Comparison of ENCODE assay signal across 9 mouse cellular contexts in the genomic region with DNA sequence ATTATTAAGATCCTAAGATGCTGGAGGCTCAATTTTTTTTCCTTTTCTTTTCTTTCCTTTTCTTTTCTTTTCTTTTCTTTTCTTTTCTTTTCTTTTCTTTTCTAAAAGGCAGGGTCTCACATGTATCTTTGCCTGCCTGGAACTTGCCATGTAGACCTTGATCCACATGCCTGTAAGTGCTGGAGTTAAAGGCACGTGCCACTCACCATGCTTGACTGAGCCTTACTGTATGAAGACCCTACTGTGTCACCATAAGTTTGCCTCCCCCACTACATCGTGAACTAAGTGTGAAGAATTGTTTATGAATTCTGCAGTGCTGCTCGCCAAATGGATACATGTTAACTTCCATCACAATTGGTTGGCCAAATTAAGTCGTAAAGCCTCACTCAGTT. TPM values are rescaled to one million over a fixed set of nuclear protein-coding genes. Genes with fewer than 3 reads are reported as not detected.
DNase-seq lines count a peak whose midpoint lies in the region; ATAC-seq lines count a peak whose summit lies in the region.
"Had no signal": no experiment of that assay in that cellular context is flagged by ENCODE, and none has a peak within 500 bp of the region (broad histone marks: within the 10 kb centered on the region; RNA-seq: fewer than 3 reads in every experiment).

No protein-coding gene starts in this region.

- H3K36me3 ChIP-seq in heart, embryonic 16.5 days (ENCODE audit: control insufficient read depth, insufficient read depth), result no peaks in the 10 kb centered on the region
- H3K36me3 ChIP-seq in embryonic facial prominence, embryonic 11.5 days (replicated peaks; ENCODE audit: control insufficient read depth, insufficient read depth, low read depth, low read length), result no peaks in the 10 kb centered on the region; the same call in 1 of the 2 replicates
- H3K36me3 ChIP-seq in hindbrain, embryonic 15.5 days, result no peaks in the 10 kb centered on the region
- H3K36me3 ChIP-seq in midbrain, embryonic 13.5 days, result no peaks in the 10 kb centered on the region

- peak overlapping the region; percentile 100 for H3K27ac ChIP-seq in heart, embryonic 16.5 days (ENCODE audit: low read length)
- no peak overlapping the region for H3K27ac ChIP-seq in embryonic facial prominence, embryonic 11.5 days (replicated peaks; ENCODE audit: low read depth, low read length)
- H3K27ac ChIP-seq in hindbrain, embryonic 15.5 days (replicated peaks), result peak overlapping the region; percentile 99
- peak overlapping the region; percentile 99 for H3K27ac ChIP-seq in midbrain, embryonic 13.5 days

- H3K4me3 ChIP-seq in heart, embryonic 16.5 days (ENCODE audit: low read length), result peak overlapping the region; percentile 77
- no peak overlapping the region for H3K4me3 ChIP-seq in embryonic facial prominence, embryonic 11.5 days (ENCODE audit: low read depth, low read length)
- H3K4me3 ChIP-seq in hindbrain, embryonic 15.5 days, result peak overlapping the region; percentile 72; the same call in 1 of the 2 replicates
- peak overlapping the region; percentile 67; the same call in 1 of the 2 replicates for H3K4me3 ChIP-seq in midbrain, embryonic 13.5 days (replicated peaks)

- DNase-seq in heart, postnatal 25 days (ENCODE audit: low spot score), result no peak
- DNase-seq in embryonic facial prominence, embryonic 11.5 days (ENCODE audit: low spot score), result no peak
- DNase-seq in embryo, embryonic 10.5 days (ENCODE audit: low spot score), result no peak
- DNase-seq in testis, postnatal 10 days (ENCODE audit: low spot score), result no peak

- intact Hi-C loops in heart, postnatal 25 days (cut with DNase I), result loop anchor here (5.0 kb wide), 1 partner anchor 81 kb away; a partner anchor contains a TSS

- peak overlapping the region; percentile 68 for H3K4me2 ChIP-seq in heart, embryonic 16.5 days (ENCODE audit: low read depth, low read length)
- H3K4me2 ChIP-seq in embryonic facial prominence, embryonic 11.5 days (ENCODE audit: low read depth, low read length), result peak overlapping the region; percentile 78; the same call in 1 of the 2 replicates
- H3K4me2 ChIP-seq in hindbrain, embryonic 15.5 days, result peak overlapping the region; percentile 68
- peak overlapping the region; percentile 73 for H3K4me2 ChIP-seq in midbrain, embryonic 13.5 days (replicated peaks)

- WGBS in heart, embryonic 16.5 days, result 69% methylated on average over 4 of the region's 4 CpGs
- WGBS in embryonic facial prominence, embryonic 11.5 days, result 82% methylated on average over 4 of the region's 4 CpGs
- 60% methylated on average over 4 of the region's 4 CpGs for WGBS in hindbrain, embryonic 15.5 days
- 65% methylated on average over 4 of the region's 4 CpGs for WGBS in midbrain, embryonic 13.5 days

- peak overlapping the region; percentile 92 for H3K9ac ChIP-seq in heart, embryonic 16.5 days (ENCODE audit: low read length)
- no peak overlapping the region for H3K9ac ChIP-seq in embryonic facial prominence, embryonic 11.5 days (replicated peaks; ENCODE audit: low read length)
- H3K9ac ChIP-seq in hindbrain, embryonic 15.5 days, result no peak overlapping the region
- H3K9ac ChIP-seq in midbrain, embryonic 13.5 days (replicated peaks), result peak overlapping the region; percentile 94; the same call in 1 of the 2 replicates

- H3K4me1 ChIP-seq in heart, embryonic 16.5 days (ENCODE audit: control insufficient read depth, insufficient read depth, low read length), result peaks cover 18% of the 10 kb centered on the region
- 0 out of 2 replicates have a peak, but pooled peaks cover 3% of the 10 kb centered on the region for H3K4me1 ChIP-seq in embryonic facial prominence, embryonic 11.5 days (ENCODE audit: control insufficient read depth, insufficient read depth, low read length)
- H3K4me1 ChIP-seq in hindbrain, embryonic 15.5 days (replicated peaks), result peaks cover 51% of the 10 kb centered on the region
- H3K4me1 ChIP-seq in midbrain, embryonic 13.5 days (replicated peaks), result peaks cover 48% of the 10 kb centered on the region

- H3K9me3 ChIP-seq in heart, embryonic 16.5 days (replicated peaks; ENCODE audit: control insufficient read depth, low read length), result no peaks in the 10 kb centered on the region
- no peaks in the 10 kb centered on the region for H3K9me3 ChIP-seq in embryonic facial prominence, embryonic 11.5 days (replicated peaks; ENCODE audit: control insufficient read depth, low read length)
- no peaks in the 10 kb centered on the region for H3K9me3 ChIP-seq in hindbrain, embryonic 15.5 days
- H3K9me3 ChIP-seq in midbrain, embryonic 13.5 days, result no peaks in the 10 kb centered on the region

- no peak for ATAC-seq in heart, embryonic 16.5 days (replicated peaks; ENCODE audit: extremely low read depth, insufficient read depth, low FRiP score)
- no peak for ATAC-seq in embryonic facial prominence, embryonic 11.5 days (replicated peaks; ENCODE audit: insufficient number of reproducible peaks, low FRiP score, low TSS enrichment, low read depth)
- ATAC-seq in hindbrain, embryonic 15.5 days (ENCODE audit: low FRiP score, low read depth), result no peak
- no peak for ATAC-seq in midbrain, embryonic 13.5 days
- ATAC-seq in frontal cortex, adult (ENCODE audit: low TSS enrichment), result no peak

- H3K27me3 ChIP-seq in heart, embryonic 16.5 days (ENCODE audit: control insufficient read depth, insufficient read depth, low read length), result no peaks in the 10 kb centered on the region
- H3K27me3 ChIP-seq in embryonic facial prominence, embryonic 11.5 days (ENCODE audit: control insufficient read depth, insufficient read depth, low read length), result no peaks in the 10 kb centered on the region
- H3K27me3 ChIP-seq in hindbrain, embryonic 15.5 days, result no peaks in the 10 kb centered on the region
- no peaks in the 10 kb centered on the region for H3K27me3 ChIP-seq in midbrain, embryonic 13.5 days

RNA-seq across cellular contexts. Expression of a gene that starts 0.6 kb away (rescaled TPM):
- polyA plus RNA-seq in heart, embryonic 16.5 days (2015; fragmentation: Nextera tagmentation; extraction: Ambion mirVana), result 18.7 and 19.7 TPM in 2 replicates
- total RNA-seq in heart, postnatal 25 days (2021), result 10 to 100 TPM; 24.8 to 29.0 TPM
- polyA plus RNA-seq in embryonic facial prominence, embryonic 11.5 days (2014; fragmentation: Nextera tagmentation; extraction: Ambion mirVana), result 54.7 and 63.2 TPM in 2 replicates
- polyA plus RNA-seq in hindbrain, embryonic 15.5 days (2015; fragmentation: Nextera tagmentation; extraction: Ambion mirVana), result 38.2 and 40.5 TPM in 2 replicates
- 56.0 and 63.6 TPM in 2 replicates for polyA plus RNA-seq in midbrain, embryonic 13.5 days (2015; fragmentation: Nextera tagmentation; extraction: Ambion mirVana)

RNA-seq across cellular contexts. Expression of a gene that starts 5.7 kb away (rescaled TPM):
- 0.67 and 1.3 TPM in 2 replicates for polyA plus RNA-seq in heart, embryonic 16.5 days (2015; fragmentation: Nextera tagmentation; extraction: Ambion mirVana)
- total RNA-seq in heart, postnatal 25 days (2021), result 1 to 10 TPM; 3.3 to 3.9 TPM
- 0.35 and 1.5 TPM in 2 replicates for polyA plus RNA-seq in embryonic facial prominence, embryonic 11.5 days (2014; fragmentation: Nextera tagmentation; extraction: Ambion mirVana)
- polyA plus RNA-seq in hindbrain, embryonic 15.5 days (2015; fragmentation: Nextera tagmentation; extraction: Ambion mirVana), result 0.17 and 1.1 TPM in 2 replicates
- polyA plus RNA-seq in midbrain, embryonic 13.5 days (2015; fragmentation: Nextera tagmentation; extraction: Ambion mirVana), result 0.82 and 0.92 TPM in 2 replicates

RNA-seq across cellular contexts. Expression of a gene that starts 21.1 kb away (rescaled TPM):
- polyA plus RNA-seq in heart, embryonic 16.5 days (2015; fragmentation: Nextera tagmentation; extraction: Ambion mirVana), result not detected in 2 replicates
- total RNA-seq in heart, postnatal 25 days (2021), result not detected
- polyA plus RNA-seq in embryonic facial prominence, embryonic 11.5 days (2014; fragmentation: Nextera tagmentation; extraction: Ambion mirVana), result not detected in 2 replicates
- 0.05 TPM in 1 of 2 replicates, not detected in the other for polyA plus RNA-seq in hindbrain, embryonic 15.5 days (2015; fragmentation: Nextera tagmentation; extraction: Ambion mirVana)
- not detected in 2 replicates for polyA plus RNA-seq in midbrain, embryonic 13.5 days (2015; fragmentation: Nextera tagmentation; extraction: Ambion mirVana)
- total RNA-seq: layer of hippocampus, postnatal 25 days had no signal

RNA-seq across cellular contexts. Expression of a gene that starts 36.6 kb away (rescaled TPM):
- 45.8 and 65.1 TPM in 2 replicates for polyA plus RNA-seq in heart, embryonic 16.5 days (2015; fragmentation: Nextera tagmentation; extraction: Ambion mirVana)
- total RNA-seq in heart, postnatal 25 days (2021), result 10 to 100 TPM; 31.2 to 41.2 TPM
- 82.6 and 91.9 TPM in 2 replicates for polyA plus RNA-seq in embryonic facial prominence, embryonic 11.5 days (2014; fragmentation: Nextera tagmentation; extraction: Ambion mirVana)
- polyA plus RNA-seq in hindbrain, embryonic 15.5 days (2015; fragmentation: Nextera tagmentation; extraction: Ambion mirVana), result 85.2 and 87.6 TPM in 2 replicates
- 82.2 and 86.2 TPM in 2 replicates for polyA plus RNA-seq in midbrain, embryonic 13.5 days (2015; fragmentation: Nextera tagmentation; extraction: Ambion mirVana)

Comparison
In these comparisons a context has a peak if more than half of its experiments do, and no peak if none do; other contexts are left out.
1. H3K9ac ChIP-seq: peak in heart, embryonic 16.5 days (single experiment) and midbrain, embryonic 13.5 days (single experiment); none in embryonic facial prominence, embryonic 11.5 days (single experiment) and hindbrain, embryonic 15.5 days (single experiment).
2. Peak in every context shown above with its lines, with median percentiles within 50 percentile points of each other: H3K4me2 ChIP-seq.